Mouse (Mus musculus) lung, postnatal 36 days (tissue): Measurements from ENCODE around the gene Gnat1.

ENCODE experiments used
- DNase-seq: peaks from one replicate; pipeline ENCODE4 v3.0.0; 2022; ENCODE audit warnings: mixed read lengths

Gnat1 gene

GRCm38 (mm10) chr9:107674609-107675429 lies 4.7 kb downstream of the Gnat1 start:
- DNase-seq: no peak

GRCm38 (mm10) chr9:107670259-107670658 lies 9.3 kb downstream of the Gnat1 start:
- DNase-seq: no peak

DNA sequence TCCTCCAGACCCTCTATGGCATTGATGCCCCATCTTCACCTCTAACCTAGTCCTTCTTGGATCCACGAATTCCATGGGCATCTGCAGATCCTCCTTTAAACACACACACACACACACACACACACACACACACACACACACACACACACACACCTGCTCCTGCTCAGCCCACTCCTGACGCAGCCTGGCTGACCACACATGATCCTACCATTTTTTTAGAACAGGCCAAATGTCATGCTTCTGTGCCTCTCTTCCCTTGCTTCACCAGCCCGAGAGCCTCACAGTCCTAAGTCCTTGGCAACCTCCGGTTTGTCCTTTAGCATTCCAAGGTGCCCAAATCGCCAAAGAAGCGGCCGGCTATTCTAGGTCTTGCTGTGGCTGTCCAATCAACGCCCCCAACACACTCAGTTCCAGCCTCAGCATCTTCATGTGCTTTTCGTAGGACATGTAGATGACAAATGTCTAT lies 10.0 kb downstream of the Gnat1 start, which contains the start of gene Slc38a3:
Gene Slc38a3 (minus strand): TSS at position 51 of the 466 bp plus-strand sequence.
- no peak for DNase-seq

GRCm38 (mm10) chr9:107668916-107669315 lies 10.6 kb downstream of the Gnat1 start:
- no peak for DNase-seq

GRCm38 (mm10) chr9:107668011-107668410 lies 11.5 kb downstream of the Gnat1 start:
- DNase-seq: no peak

- DNase-seq: no peak
Observed at GRCm38 (mm10) chr9:107667219-107667618, 12.3 kb downstream of the Gnat1 start.

GRCm38 (mm10) chr9:107666751-107667205 lies 12.7 kb downstream of the Gnat1 start:
- DNase-seq: no peak

DNA sequence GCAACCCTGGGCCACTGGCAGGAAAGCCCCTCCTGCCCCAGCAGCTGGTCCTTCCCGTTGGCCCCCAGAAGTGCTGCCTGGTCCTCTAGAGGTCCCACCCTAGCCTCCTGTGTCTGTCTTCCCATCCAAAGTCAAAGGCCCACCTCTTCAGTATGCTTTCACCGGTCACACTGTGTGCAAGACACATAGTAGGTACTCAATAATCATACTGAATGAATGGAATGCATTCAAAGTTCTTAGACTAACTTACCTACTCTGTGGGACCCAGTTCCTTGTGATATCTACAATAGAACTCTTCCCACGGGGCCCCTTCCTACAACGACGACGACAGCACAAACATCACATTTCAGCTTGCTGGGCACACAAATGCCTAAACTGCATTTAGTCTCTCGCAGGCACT lies 14.2 kb downstream of the Gnat1 start:
- DNase-seq: no peak

DNA sequence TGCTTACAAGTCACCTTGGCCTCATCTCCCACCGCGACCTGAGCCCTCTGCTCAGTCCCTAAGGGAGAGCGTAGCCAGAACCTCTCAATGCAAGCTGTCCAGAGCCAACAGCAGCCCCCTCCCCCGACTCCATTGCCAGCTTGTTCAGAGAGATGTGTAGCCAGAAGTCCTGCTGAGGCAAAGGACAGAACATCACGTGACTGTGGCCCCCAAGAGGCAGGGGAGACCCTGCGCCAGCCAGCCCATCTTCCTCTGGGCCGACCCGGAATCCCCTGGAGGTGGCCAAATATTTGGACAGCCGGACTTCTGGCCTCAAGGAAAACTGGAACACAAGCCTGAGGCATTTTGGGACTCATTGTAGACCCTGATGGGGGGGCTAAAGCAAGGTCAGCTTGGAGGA lies 16.0 kb downstream of the Gnat1 start:
- DNase-seq: no peak

GRCm38 (mm10) chr9:107662342-107662741 lies 17.2 kb downstream of the Gnat1 start:
- DNase-seq: no peak

- no peak for DNase-seq
Observed at GRCm38 (mm10) chr9:107660777-107661176, 18.7 kb downstream of the Gnat1 start.

DNA sequence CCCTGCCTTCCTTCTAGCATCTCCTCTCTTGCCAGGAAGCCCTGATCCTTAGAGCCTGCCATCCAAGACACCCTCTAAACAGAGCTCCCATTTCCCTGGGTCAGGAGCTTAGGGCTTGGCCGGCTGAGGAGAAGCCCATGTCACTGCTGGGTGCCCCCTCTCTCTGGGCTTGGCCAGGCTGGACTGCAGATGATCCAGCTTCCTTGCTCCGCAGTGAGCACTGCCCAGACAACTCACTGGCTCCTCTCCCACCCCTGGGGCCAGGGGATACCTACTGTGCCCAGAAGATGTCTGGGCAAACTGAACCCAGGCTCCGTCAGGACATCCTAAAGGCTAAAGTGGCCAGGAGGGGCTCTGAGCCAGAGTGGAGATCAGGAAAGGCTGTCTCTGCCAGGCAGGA lies 19.6 kb downstream of the Gnat1 start:
- no peak for DNase-seq

- DNase-seq: no peak
Observed at GRCm38 (mm10) chr9:107659551-107659950, 20.0 kb downstream of the Gnat1 start.

GRCm38 (mm10) chr9:107658096-107658495 lies 21.4 kb downstream of the Gnat1 start:
- DNase-seq: no peak

- DNase-seq: no peak
Observed at GRCm38 (mm10) chr9:107657144-107657543, 22.4 kb downstream of the Gnat1 start.

DNA sequence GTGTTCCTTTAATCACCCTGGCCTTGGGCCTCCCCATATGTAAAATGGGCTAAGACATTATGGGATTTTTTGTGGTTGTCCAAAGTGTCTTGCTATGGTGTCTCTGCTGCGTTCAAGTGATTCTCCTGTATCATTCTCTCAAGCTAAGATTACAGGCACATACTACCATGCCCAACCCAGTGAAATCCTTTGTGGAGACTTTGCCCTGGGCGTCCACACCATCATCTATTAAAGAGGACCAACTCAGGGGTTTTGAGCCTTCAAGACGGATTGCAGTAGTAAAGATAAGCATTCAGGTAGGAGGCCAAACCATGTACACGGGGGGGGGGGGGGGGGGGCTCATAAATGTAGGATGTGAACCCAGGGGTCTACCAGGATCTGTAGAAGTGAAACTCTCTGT lies 24.9 kb downstream of the Gnat1 start:
- DNase-seq: no peak

GRCm38 (mm10) chr9:107653474-107653873 lies 26.0 kb downstream of the Gnat1 start:
- DNase-seq: no peak

DNA sequence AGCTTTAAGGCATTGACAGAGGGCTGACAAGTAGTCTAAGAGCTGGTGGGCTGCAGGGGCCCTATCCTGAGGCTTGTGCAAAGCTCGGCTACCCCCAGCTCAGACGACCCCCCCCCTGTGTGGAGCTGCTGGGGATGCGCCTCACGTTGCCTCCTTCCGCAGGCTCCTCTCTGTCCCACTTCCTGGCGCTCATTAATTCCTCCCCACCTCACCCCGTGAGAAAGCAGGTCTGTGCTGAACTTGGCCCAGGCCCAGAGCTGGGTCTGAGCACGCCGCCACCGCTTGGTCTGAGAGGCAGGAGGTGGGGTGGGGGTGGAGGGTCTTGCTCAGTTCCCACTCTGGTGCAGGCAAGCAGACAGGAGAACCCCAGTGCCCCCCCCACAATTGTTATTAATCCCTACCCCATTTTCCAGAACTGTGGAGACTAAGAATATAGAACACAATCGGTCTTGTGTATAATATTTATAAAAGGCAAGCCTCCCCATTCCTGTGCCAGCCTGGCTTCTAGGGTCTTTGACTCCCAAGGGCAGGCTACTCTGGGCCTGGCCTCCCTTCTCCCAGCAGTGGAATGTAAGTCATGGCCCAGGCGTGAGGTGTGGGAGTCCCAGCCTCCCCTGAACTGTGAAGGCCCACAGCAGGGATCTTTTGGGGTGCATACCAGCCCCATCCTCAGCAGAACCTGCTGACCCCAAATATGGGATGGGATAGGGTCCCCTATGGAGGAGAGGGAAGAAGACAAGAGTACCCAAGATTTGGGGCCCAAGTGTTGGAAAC lies 28.6 kb downstream of the Gnat1 start:
- no peak for DNase-seq

GRCm38 (mm10) chr9:107650225-107650624 lies 29.3 kb downstream of the Gnat1 start:
- no peak for DNase-seq

DNA sequence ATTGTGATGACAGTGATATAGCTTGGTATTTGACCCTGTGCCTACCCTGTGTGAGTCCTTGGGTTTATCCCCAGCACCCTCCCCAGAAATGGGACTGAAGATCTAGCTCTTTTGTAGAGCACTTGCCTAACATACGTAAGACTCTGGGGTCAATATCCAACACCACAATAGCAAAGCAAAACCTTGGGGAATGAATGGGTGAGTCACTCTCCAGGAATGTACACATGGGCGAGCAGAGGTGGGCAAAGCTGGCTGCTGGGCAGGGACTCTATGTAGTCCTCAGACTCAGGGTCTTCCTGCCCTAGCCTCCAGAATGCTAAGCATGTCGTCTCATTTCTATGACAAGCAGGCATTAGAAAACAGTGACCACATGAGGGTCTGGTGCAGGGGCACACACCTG lies 30.7 kb downstream of the Gnat1 start:
- DNase-seq: no peak

- DNase-seq: no peak
Observed at GRCm38 (mm10) chr9:107646975-107647374, 32.5 kb downstream of the Gnat1 start.

DNA sequence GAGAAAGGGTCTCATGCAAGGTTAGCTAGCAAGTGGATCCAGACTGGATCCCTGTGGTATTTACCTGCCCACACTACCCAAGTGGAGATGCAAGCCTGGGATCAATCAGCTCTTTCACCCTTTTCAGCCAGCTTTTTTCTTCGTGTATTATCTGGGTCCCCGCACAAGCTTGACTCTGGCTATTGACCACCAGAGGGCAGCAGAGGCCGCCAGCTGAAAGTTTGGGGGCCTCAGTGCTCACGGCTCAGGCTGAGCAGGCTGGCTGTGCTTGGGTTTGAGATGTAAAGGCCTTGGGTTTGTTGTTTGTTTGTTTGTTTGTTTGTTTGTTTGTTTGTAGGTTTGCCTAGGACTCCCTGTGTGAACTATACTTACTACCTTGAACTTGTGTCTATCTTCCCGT lies 33.9 kb downstream of the Gnat1 start:
- DNase-seq: peak; percentile 85

DNA sequence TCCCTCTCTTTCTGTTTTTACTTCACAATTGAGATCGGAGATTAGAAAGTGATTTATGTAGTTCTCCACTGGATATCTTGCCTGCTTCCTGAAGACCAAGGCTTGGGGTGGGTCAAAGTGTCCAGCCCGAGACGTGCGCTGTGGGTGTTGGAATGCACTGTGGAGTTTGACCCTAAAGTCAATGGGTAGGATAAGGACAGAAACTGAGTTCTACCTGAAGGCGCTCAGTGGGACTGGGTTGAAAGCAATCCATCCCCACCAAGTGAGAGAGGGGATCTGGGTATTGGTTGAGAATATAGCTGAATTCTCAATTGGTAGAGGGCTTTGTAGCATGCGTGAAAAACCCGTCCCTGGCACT lies 34.4 kb downstream of the Gnat1 start:
- DNase-seq: no peak
